Mouse (Mus musculus): ENCODE data around the gene Cavin1.

GRCm38 (mm10) chr11:100918007-100918406 lies 52.7 kb downstream of the Cavin1 start:
- TF ChIP-seq CTCF (IDR thresholded peaks at IDR 0.05; ENCODE audit: extremely low read depth, insufficient read length, insufficient replicate concordance, low read depth, low read length), result no peak
- no peak for TF ChIP-seq POLR2A (IDR thresholded peaks at IDR 0.05; ENCODE audit: low read depth, low read length)
